Mouse (Mus musculus): ENCODE measurements around the gene Usp15. TPM values are rescaled to one million over a fixed set of nuclear protein-coding genes. Genes with fewer than 3 reads are reported as not detected.

Usp15 gene
- polyA plus RNA-seq, 1 experiment from 2014 or later, result 64.8 TPM

DNA sequence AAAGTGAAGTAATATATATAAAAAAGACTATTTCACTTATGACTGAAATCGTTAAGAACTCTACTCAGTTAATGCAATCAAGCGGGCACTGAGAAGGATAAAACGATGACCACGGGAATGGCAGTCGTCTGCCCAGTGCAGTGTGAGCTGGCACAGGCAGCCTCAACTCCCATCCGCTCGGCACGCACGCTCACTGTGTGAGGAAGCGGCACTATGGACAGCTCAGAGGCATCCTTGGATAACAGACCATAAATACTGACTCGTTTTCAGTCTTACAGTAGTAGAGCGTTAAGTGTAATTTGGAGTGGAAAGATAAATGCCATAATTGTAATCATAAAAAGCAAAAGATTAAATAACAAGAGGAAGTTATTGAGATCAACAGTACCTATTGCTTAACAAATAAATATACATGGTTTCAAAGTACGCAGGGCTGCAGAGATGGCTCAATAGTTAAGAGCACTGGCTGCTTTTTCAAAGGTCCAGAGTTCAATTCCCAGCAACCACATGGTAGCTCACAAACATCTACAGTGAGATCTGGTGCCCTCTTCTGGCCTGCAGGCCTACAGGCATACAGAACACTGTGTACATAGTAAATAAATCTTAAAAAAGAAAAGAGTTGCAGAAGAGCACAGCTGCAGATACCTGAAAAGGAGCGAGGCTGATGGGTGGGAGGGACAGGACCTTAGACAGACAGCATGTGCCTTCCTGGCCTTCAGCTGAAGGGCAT lies 76.0 kb downstream of the Usp15 start:
- no peak for ATAC-seq
- Histone ChIP-seq H3K9ac (ENCODE audit: low read depth, low read length) (no peak overlapping the region), H3K4me1 (ENCODE audit: control insufficient read depth, insufficient read depth, low read depth, low read length) (no peaks in the 10 kb centered on the region), H3K9me3 (ENCODE audit: control insufficient read depth, low read length) (no peaks in the 10 kb centered on the region), H3K27ac (ENCODE audit: low read depth, low read length) (no peak overlapping the region), H3K27me3 (replicated peaks; ENCODE audit: control insufficient read depth, insufficient read depth, low read length) (no peaks in the 10 kb centered on the region), H3K36me3 (ENCODE audit: control insufficient read depth, insufficient read depth, low read length) (peaks cover 45% of the 10 kb centered on the region), H3K4me2 (ENCODE audit: low read length) (no peak overlapping the region), H3K4me3 (ENCODE audit: low read length) (no peak overlapping the region)
- 92% methylated on average over 14 of the region's 14 CpGs for WGBS

DNA sequence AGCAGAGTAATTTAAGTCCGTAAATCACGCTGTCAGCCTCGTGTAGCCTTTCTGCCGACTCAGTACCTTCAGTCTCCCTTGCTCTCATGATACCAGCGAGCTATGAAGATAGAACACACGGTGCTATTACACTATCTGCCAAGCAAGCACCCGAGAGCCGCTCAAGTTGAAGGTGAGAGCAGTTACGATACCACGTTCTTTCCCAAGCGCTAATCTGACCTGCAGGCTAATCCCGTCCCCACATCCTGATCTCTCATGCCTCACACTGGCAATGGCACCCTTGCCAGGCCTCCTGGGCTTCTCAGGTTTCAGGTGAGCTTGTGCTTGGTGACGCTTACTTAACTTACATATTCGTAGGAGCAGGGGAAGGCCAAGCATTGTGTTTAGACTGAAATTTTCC lies 79.9 kb downstream of the Usp15 start:
- no peak for ATAC-seq
- Histone ChIP-seq H3K27me3 (replicated peaks; ENCODE audit: control insufficient read depth, insufficient read depth, low read length) (no peaks in the 10 kb centered on the region), H3K4me2 (ENCODE audit: low read length) (no peak overlapping the region), H3K27ac (ENCODE audit: low read depth, low read length) (no peak overlapping the region), H3K4me1 (ENCODE audit: control insufficient read depth, insufficient read depth, low read depth, low read length) (no peaks in the 10 kb centered on the region), H3K36me3 (ENCODE audit: control insufficient read depth, insufficient read depth, low read length) (peaks cover 37% of the 10 kb centered on the region), H3K4me3 (ENCODE audit: low read length) (no peak overlapping the region), H3K9ac (ENCODE audit: low read depth, low read length) (no peak overlapping the region), H3K9me3 (ENCODE audit: control insufficient read depth, low read length) (no peaks in the 10 kb centered on the region)
- WGBS, result 83% methylated on average over 14 of the region's 14 CpGs

DNA sequence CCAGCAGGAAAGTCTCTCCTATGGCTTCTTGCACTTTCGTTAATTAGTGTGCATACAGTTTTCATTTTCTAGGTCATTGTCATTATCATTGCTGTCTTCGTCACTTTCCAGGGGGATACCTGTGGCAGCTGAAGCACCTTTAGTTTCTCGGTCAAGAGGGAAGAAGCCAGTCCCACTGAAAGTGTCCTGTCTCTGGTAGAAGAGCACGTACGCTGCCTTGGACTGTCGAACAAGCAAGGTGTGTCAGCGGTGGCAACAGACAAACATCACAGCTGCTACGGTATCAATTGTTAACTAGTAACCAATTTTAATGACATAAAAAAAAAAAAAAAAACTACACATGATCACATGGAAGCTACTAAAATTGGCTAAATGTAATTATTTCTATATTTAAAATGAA lies 83.3 kb downstream of the Usp15 start:
- Histone ChIP-seq H3K4me1 (ENCODE audit: control insufficient read depth, insufficient read depth, low read depth, low read length) (no peaks in the 10 kb centered on the region), H3K9me3 (ENCODE audit: control insufficient read depth, low read length) (no peaks in the 10 kb centered on the region), H3K4me2 (ENCODE audit: low read length) (no peak overlapping the region), H3K4me3 (ENCODE audit: low read length) (no peak overlapping the region), H3K27me3 (replicated peaks; ENCODE audit: control insufficient read depth, insufficient read depth, low read length) (no peaks in the 10 kb centered on the region), H3K9ac (ENCODE audit: low read depth, low read length) (no peak overlapping the region), H3K27ac (ENCODE audit: low read depth, low read length) (no peak overlapping the region), H3K36me3 (ENCODE audit: control insufficient read depth, insufficient read depth, low read length) (peaks cover 27% of the 10 kb centered on the region)
- ATAC-seq, result no peak
- 95% methylated on average over 8 of the region's 8 CpGs for WGBS

DNA sequence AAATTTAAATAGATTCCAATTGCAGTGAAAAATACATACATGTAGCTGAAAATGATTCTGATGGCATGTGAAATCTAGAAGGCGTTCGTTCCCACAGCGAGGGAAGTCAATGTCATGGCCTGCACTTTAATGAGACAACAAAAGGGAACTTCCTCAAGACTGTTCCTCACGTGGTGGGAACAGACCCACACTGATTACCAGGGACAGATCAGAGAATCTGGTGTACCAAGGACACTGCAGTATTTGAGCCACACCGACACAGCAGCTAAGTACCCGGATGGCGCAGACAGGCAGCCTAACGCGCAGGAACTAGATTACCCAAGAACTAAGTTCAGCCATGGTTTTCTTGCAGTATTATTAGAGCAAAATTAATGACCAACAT lies 84.0 kb downstream of the Usp15 start:
- Histone ChIP-seq H3K27me3 (replicated peaks; ENCODE audit: control insufficient read depth, insufficient read depth, low read length) (no peaks in the 10 kb centered on the region), H3K27ac (ENCODE audit: low read depth, low read length) (no peak overlapping the region), H3K9me3 (ENCODE audit: control insufficient read depth, low read length) (no peaks in the 10 kb centered on the region), H3K4me3 (ENCODE audit: low read length) (no peak overlapping the region), H3K9ac (ENCODE audit: low read depth, low read length) (no peak overlapping the region), H3K36me3 (ENCODE audit: control insufficient read depth, insufficient read depth, low read length) (peaks cover 27% of the 10 kb centered on the region), H3K4me2 (ENCODE audit: low read length) (no peak overlapping the region), H3K4me1 (ENCODE audit: control insufficient read depth, insufficient read depth, low read depth, low read length) (no peaks in the 10 kb centered on the region)
- no peak for ATAC-seq
- WGBS, result 86% methylated on average over 9 of the region's 9 CpGs

DNA sequence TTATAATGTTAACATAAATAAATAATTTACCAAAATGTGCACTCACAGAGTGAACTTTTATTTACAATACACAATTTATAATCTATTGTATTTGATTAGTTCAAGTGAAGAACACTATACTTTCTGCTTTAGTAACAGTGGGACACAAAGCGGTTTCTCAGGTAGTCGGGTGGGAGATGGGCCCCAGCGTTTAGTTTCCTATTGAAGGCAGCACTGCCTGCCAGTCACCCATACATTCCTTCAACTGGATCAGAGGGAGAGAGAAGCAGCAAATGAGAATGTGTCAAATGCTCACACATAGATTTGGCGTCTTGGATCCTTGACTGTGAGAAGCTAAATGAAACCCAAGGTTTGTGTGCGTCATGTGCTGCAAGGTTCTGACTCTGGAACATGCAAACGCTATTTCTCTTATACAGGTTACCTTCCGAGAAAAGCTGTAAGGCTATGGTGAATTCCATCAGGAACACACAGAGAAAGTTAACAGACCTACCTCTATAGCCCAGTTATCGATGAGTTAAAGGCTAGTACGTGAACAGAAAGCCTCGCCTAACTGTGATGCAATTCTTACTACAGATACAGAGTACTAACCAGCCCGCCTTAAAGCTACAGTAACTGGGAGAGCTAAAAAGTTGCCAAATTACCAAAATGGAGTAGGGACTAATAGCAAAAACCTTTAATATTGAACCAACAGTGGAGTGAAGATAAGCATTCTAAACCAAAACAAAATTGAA lies 84.6 kb downstream of the Usp15 start:
- WGBS, result 92% methylated on average over 11 of the region's 11 CpGs
- Histone ChIP-seq H3K36me3 (ENCODE audit: control insufficient read depth, insufficient read depth, low read length) (peaks cover 22% of the 10 kb centered on the region), H3K9me3 (ENCODE audit: control insufficient read depth, low read length) (no peaks in the 10 kb centered on the region)

DNA sequence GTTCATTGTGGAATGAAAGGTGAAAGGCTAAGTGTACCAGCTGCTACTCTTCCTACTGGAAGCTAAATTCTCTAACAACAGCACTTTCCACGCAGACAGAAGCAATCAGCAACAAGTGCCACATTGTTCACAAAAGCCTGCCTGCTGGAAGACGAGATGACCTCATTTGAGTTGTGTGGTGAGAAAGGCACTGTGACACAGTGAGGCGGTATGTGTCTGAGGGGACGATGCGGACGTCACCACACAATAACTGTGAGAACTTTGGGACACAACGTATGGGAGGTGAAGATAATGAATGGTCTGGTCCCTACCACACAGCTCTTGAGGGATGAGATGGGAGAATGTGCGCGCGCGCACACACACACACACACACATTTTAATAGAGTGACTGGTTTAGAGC lies 86.2 kb downstream of the Usp15 start:
- no peaks in the 10 kb centered on the region for H3K9me3 ChIP-seq (ENCODE audit: control insufficient read depth, low read length)
- H3K27ac ChIP-seq (ENCODE audit: low read depth, low read length), result no peak overlapping the region
- no peak overlapping the region for H3K9ac ChIP-seq (ENCODE audit: low read depth, low read length)
- 70% methylated on average over 11 of the region's 11 CpGs for WGBS
- no peaks in the 10 kb centered on the region for H3K4me1 ChIP-seq (ENCODE audit: control insufficient read depth, insufficient read depth, low read depth, low read length)
- H3K36me3 ChIP-seq (ENCODE audit: control insufficient read depth, insufficient read depth, low read length), result peaks cover 19% of the 10 kb centered on the region
- ATAC-seq, result no peak
- no peaks in the 10 kb centered on the region for H3K27me3 ChIP-seq (replicated peaks; ENCODE audit: control insufficient read depth, insufficient read depth, low read length)
- H3K4me2 ChIP-seq (ENCODE audit: low read length), result no peak overlapping the region
- H3K4me3 ChIP-seq (ENCODE audit: low read length), result no peak overlapping the region

More for the DNA sequence above, 84.6 kb downstream of the Usp15 start:
- H3K4me3 ChIP-seq (ENCODE audit: low read length), result no peak overlapping the region
- no peak overlapping the region for H3K9ac ChIP-seq (ENCODE audit: low read depth, low read length)
- H3K27ac ChIP-seq (ENCODE audit: low read depth, low read length), result no peak overlapping the region
- H3K27me3 ChIP-seq (replicated peaks; ENCODE audit: control insufficient read depth, insufficient read depth, low read length), result no peaks in the 10 kb centered on the region
- no peak overlapping the region for H3K4me2 ChIP-seq (ENCODE audit: low read length)
- H3K4me1 ChIP-seq (ENCODE audit: control insufficient read depth, insufficient read depth, low read depth, low read length), result no peaks in the 10 kb centered on the region
- no peak for ATAC-seq

DNA sequence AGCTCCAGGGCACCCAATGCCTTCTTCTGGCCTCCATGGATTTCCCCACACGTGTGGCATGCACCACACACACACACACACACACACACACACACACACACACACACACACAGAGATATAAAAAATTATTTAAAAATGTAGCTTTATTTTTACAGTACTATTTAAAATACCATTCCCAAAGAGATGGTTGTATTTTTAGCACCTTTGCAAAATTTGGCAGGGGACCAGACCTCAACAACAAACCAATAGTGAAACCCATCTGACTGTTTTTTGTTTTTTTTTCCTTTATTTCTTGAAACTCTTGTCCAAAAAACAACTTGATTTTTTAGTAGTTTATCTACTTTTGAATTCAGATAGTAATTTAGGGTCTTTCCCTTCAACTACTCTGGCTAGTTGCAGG lies 88.3 kb downstream of the Usp15 start:
- no peak overlapping the region for H3K9ac ChIP-seq (ENCODE audit: low read depth, low read length)
- no peak overlapping the region for H3K4me2 ChIP-seq (ENCODE audit: low read length)
- peaks cover 6% of the 10 kb centered on the region for H3K36me3 ChIP-seq (ENCODE audit: control insufficient read depth, insufficient read depth, low read length)
- WGBS, result 81% methylated on average over 1 of the region's 1 CpGs
- no peak overlapping the region for H3K27ac ChIP-seq (ENCODE audit: low read depth, low read length)
- no peak overlapping the region for H3K4me3 ChIP-seq (ENCODE audit: low read length)
- H3K27me3 ChIP-seq (replicated peaks; ENCODE audit: control insufficient read depth, insufficient read depth, low read length), result no peaks in the 10 kb centered on the region
- H3K9me3 ChIP-seq (ENCODE audit: control insufficient read depth, low read length), result no peaks in the 10 kb centered on the region
- ATAC-seq, result no peak
- no peaks in the 10 kb centered on the region for H3K4me1 ChIP-seq (ENCODE audit: control insufficient read depth, insufficient read depth, low read depth, low read length)

DNA sequence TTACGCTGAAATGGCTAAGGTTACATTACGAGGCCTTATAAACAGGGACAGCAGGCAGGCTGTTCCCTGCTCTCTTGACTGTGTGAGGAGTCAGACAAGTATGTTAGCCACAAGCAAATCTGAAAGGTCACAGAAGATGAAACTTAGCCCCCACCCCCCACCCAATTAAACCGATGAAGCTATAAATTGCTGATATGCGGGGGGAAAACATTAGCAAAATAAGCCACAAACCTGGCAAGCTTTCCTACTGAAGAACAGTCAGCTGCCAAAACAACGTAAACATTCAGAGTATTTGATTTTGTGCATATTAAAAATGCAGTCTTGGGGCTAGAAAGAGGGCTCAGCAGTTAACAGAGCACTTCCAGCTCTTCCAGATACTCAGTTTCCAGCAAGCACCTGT lies 88.7 kb downstream of the Usp15 start:
- WGBS, result 95% methylated on average over 5 of the region's 5 CpGs
- Histone ChIP-seq H3K27ac (ENCODE audit: low read depth, low read length) (no peak overlapping the region), H3K9ac (ENCODE audit: low read depth, low read length) (no peak overlapping the region)

DNA sequence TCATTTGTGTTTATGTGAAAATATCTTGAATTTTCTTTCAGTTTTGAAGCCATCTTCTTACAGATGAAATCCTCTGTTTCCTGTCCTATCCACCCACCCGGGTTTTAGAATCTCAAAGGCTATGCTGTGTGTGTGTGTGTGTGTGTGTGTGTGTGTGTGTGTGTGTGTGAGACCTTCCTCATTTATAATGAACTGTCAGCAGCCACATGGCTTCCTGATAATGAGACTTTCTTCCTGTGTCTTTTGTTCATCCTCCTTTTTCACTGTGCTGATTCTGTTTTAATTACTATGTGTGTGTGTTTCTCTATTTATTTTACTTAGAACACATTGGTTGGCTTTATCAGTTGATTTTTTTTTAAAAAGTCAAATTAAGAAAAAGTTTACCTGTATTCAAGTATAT lies 95.5 kb downstream of the Usp15 start:
- no peak overlapping the region for H3K27ac ChIP-seq (ENCODE audit: low read depth, low read length)
- H3K9me3 ChIP-seq (ENCODE audit: control insufficient read depth, low read length), result no peaks in the 10 kb centered on the region
- H3K4me1 ChIP-seq (ENCODE audit: control insufficient read depth, insufficient read depth, low read depth, low read length), result no peaks in the 10 kb centered on the region
- no peak overlapping the region for H3K4me2 ChIP-seq (ENCODE audit: low read length)
- ATAC-seq, result no peak
- no peak overlapping the region for H3K9ac ChIP-seq (ENCODE audit: low read depth, low read length)
- H3K27me3 ChIP-seq (replicated peaks; ENCODE audit: control insufficient read depth, insufficient read depth, low read length), result no peaks in the 10 kb centered on the region
- H3K4me3 ChIP-seq (ENCODE audit: low read length), result no peak overlapping the region
- H3K36me3 ChIP-seq (ENCODE audit: control insufficient read depth, insufficient read depth, low read length), result no peaks in the 10 kb centered on the region
- WGBS, result 74% methylated on average over 1 of the region's 1 CpGs

More for the DNA sequence above, 88.7 kb downstream of the Usp15 start:
- no peaks in the 10 kb centered on the region for H3K9me3 ChIP-seq (ENCODE audit: control insufficient read depth, low read length)
- H3K27me3 ChIP-seq (replicated peaks; ENCODE audit: control insufficient read depth, insufficient read depth, low read length), result no peaks in the 10 kb centered on the region
- no peaks in the 10 kb centered on the region for H3K4me1 ChIP-seq (ENCODE audit: control insufficient read depth, insufficient read depth, low read depth, low read length)
- no peak for ATAC-seq
- H3K36me3 ChIP-seq (ENCODE audit: control insufficient read depth, insufficient read depth, low read length), result peaks cover 3% of the 10 kb centered on the region; the same call in 1 of the 2 replicates
- no peak overlapping the region for H3K4me2 ChIP-seq (ENCODE audit: low read length)
- no peak overlapping the region for H3K4me3 ChIP-seq (ENCODE audit: low read length)
